Mouse (Mus musculus): ENCODE data around the gene Spag5.
"Not testable (repeated sequence)": the region's sequence is repeated elsewhere in the genome, so short reads cannot be mapped to it uniquely, and the experiment has no call there.

Spag5 gene

GRCm38 (mm10) chr11:78275596-78275995, 25.7 kb upstream of the Spag5 start:
- no peak overlapping the region for H3K4me3 ChIP-seq (replicated peaks; ENCODE audit: low read length)
- H3K4me1 ChIP-seq (replicated peaks; ENCODE audit: low read depth, low read length), result peaks cover 10% of the 10 kb centered on the region
- no peak for TF ChIP-seq CTCF (conservative IDR thresholded peaks at IDR 0.05; ENCODE audit: low read length)
- TF ChIP-seq NANOG (IDR thresholded peaks at IDR 0.05; ENCODE audit: borderline replicate concordance, low read length), result no peak
- no peak for TF ChIP-seq POU5F1 (IDR thresholded peaks at IDR 0.05; ENCODE audit: borderline replicate concordance, low read length)
- peaks cover 100% of the 10 kb centered on the region for H3K36me3 ChIP-seq (ENCODE audit: insufficient read depth, low read length)
- no peaks in the 10 kb centered on the region for H3K27me3 ChIP-seq (ENCODE audit: insufficient read depth, low read length)
- no peaks in the 10 kb centered on the region for H3K9me3 ChIP-seq (ENCODE audit: low read length)

- H3K36me3 ChIP-seq (ENCODE audit: insufficient read depth, low read length), result peaks cover 100% of the 10 kb centered on the region
- H3K4me1 ChIP-seq (replicated peaks; ENCODE audit: low read depth, low read length); H3K9me3 ChIP-seq (ENCODE audit: low read length); H3K4me3 ChIP-seq (replicated peaks; ENCODE audit: low read length); H3K27me3 ChIP-seq (ENCODE audit: insufficient read depth, low read length): not testable (repeated sequence)
- TF ChIP-seq CTCF (conservative IDR thresholded peaks at IDR 0.05; ENCODE audit: low read length), result peak; percentile 33
Observed at GRCm38 (mm10) chr11:78276169-78276568, 25.2 kb upstream of the Spag5 start.

- Histone ChIP-seq H3K36me3 (ENCODE audit: insufficient read depth, low read length) (peaks cover 100% of the 10 kb centered on the region), H3K9me3 (ENCODE audit: low read length) (no peaks in the 10 kb centered on the region), H3K4me3 (replicated peaks; ENCODE audit: low read length) (no peak overlapping the region), H3K27me3 (ENCODE audit: insufficient read depth, low read length) (no peaks in the 10 kb centered on the region), H3K4me1 (replicated peaks; ENCODE audit: low read depth, low read length) (no peaks in the 10 kb centered on the region)
- no peak for TF ChIP-seq CTCF (conservative IDR thresholded peaks at IDR 0.05; ENCODE audit: low read length)
- TF ChIP-seq NANOG (IDR thresholded peaks at IDR 0.05; ENCODE audit: borderline replicate concordance, low read length), result no peak
- TF ChIP-seq POU5F1 (IDR thresholded peaks at IDR 0.05; ENCODE audit: borderline replicate concordance, low read length), result no peak
Observed at GRCm38 (mm10) chr11:78278853-78279252, 22.5 kb upstream of the Spag5 start.

GRCm38 (mm10) chr11:78279586-78279985, 21.7 kb upstream of the Spag5 start:
- Histone ChIP-seq H3K36me3 (ENCODE audit: insufficient read depth, low read length) (peaks cover 100% of the 10 kb centered on the region), H3K27me3 (ENCODE audit: insufficient read depth, low read length) (no peaks in the 10 kb centered on the region), H3K4me1 (replicated peaks; ENCODE audit: low read depth, low read length) (no peaks in the 10 kb centered on the region), H3K4me3 (replicated peaks; ENCODE audit: low read length) (no peak overlapping the region), H3K9me3 (ENCODE audit: low read length) (no peaks in the 10 kb centered on the region)
- TF ChIP-seq POU5F1 (IDR thresholded peaks at IDR 0.05; ENCODE audit: borderline replicate concordance, low read length) (no peak), CTCF (conservative IDR thresholded peaks at IDR 0.05; ENCODE audit: low read length) (no peak), NANOG (IDR thresholded peaks at IDR 0.05; ENCODE audit: borderline replicate concordance, low read length) (no peak)

GRCm38 (mm10) chr11:78289146-78289763, 12.1 kb upstream of the Spag5 start:
- Histone ChIP-seq H3K36me3 (ENCODE audit: insufficient read depth, low read length) (peaks cover 95% of the 10 kb centered on the region), H3K27me3 (ENCODE audit: insufficient read depth, low read length) (no peaks in the 10 kb centered on the region), H3K4me1 (replicated peaks; ENCODE audit: low read depth, low read length) (no peaks in the 10 kb centered on the region), H3K4me3 (replicated peaks; ENCODE audit: low read length) (no peak overlapping the region), H3K9me3 (ENCODE audit: low read length) (no peaks in the 10 kb centered on the region)
- no peak for TF ChIP-seq NANOG (IDR thresholded peaks at IDR 0.05; ENCODE audit: borderline replicate concordance, low read length)
- no peak for TF ChIP-seq CTCF (conservative IDR thresholded peaks at IDR 0.05; ENCODE audit: low read length)
- TF ChIP-seq POU5F1 (IDR thresholded peaks at IDR 0.05; ENCODE audit: borderline replicate concordance, low read length), result no peak

GRCm38 (mm10) chr11:78290654-78291053, 10.7 kb upstream of the Spag5 start, which contains the start of gene BC030499:
Gene BC030499 (plus strand): TSS chr11:78290841.
- Histone ChIP-seq H3K4me3 (replicated peaks; ENCODE audit: low read length) (no peak within 1 kb of the TSS), H3K4me1 (replicated peaks; ENCODE audit: low read depth, low read length) (no peaks in the 10 kb centered on the region), H3K27me3 (ENCODE audit: insufficient read depth, low read length) (no peaks in the 10 kb centered on the region), H3K9me3 (ENCODE audit: low read length) (no peaks in the 10 kb centered on the region), H3K36me3 (ENCODE audit: insufficient read depth, low read length) (peaks cover 81% of the 10 kb centered on the region)
- no peak for TF ChIP-seq POU5F1 (IDR thresholded peaks at IDR 0.05; ENCODE audit: borderline replicate concordance, low read length)
- no peak for TF ChIP-seq CTCF (conservative IDR thresholded peaks at IDR 0.05; ENCODE audit: low read length)
- no peak for TF ChIP-seq NANOG (IDR thresholded peaks at IDR 0.05; ENCODE audit: borderline replicate concordance, low read length)

GRCm38 (mm10) chr11:78294585-78294984, 6.7 kb upstream of the Spag5 start:
- Histone ChIP-seq H3K4me3 (replicated peaks; ENCODE audit: low read length) (no peak overlapping the region), H3K9me3 (ENCODE audit: low read length) (no peaks in the 10 kb centered on the region), H3K36me3 (ENCODE audit: insufficient read depth, low read length) (peaks cover 41% of the 10 kb centered on the region), H3K27me3 (ENCODE audit: insufficient read depth, low read length) (no peaks in the 10 kb centered on the region), H3K4me1 (replicated peaks; ENCODE audit: low read depth, low read length) (no peaks in the 10 kb centered on the region)
- TF ChIP-seq NANOG (IDR thresholded peaks at IDR 0.05; ENCODE audit: borderline replicate concordance, low read length), result no peak
- TF ChIP-seq CTCF (conservative IDR thresholded peaks at IDR 0.05; ENCODE audit: low read length), result no peak
- no peak for TF ChIP-seq POU5F1 (IDR thresholded peaks at IDR 0.05; ENCODE audit: borderline replicate concordance, low read length)

- no peak for TF ChIP-seq CTCF (conservative IDR thresholded peaks at IDR 0.05; ENCODE audit: low read length)
- no peak for TF ChIP-seq NANOG (IDR thresholded peaks at IDR 0.05; ENCODE audit: borderline replicate concordance, low read length)
- TF ChIP-seq POU5F1 (IDR thresholded peaks at IDR 0.05; ENCODE audit: borderline replicate concordance, low read length), result no peak
- H3K9me3 ChIP-seq (ENCODE audit: low read length), result no peaks in the 10 kb centered on the region
- no peaks in the 10 kb centered on the region for H3K27me3 ChIP-seq (ENCODE audit: insufficient read depth, low read length)
- H3K4me3 ChIP-seq (replicated peaks; ENCODE audit: low read length), result peak overlapping the region; percentile 90
- peaks cover 29% of the 10 kb centered on the region for H3K36me3 ChIP-seq (ENCODE audit: insufficient read depth, low read length)
- H3K4me1 ChIP-seq (replicated peaks; ENCODE audit: low read depth, low read length), result peaks cover 33% of the 10 kb centered on the region
Observed at GRCm38 (mm10) chr11:78300917-78301316, 412 bp upstream of the Spag5 start.

- no peak overlapping the region for H3K4me3 ChIP-seq (replicated peaks; ENCODE audit: low read length)
- H3K4me1 ChIP-seq (replicated peaks; ENCODE audit: low read depth, low read length), result peaks cover 55% of the 10 kb centered on the region
- H3K27me3 ChIP-seq (ENCODE audit: insufficient read depth, low read length), result no peaks in the 10 kb centered on the region
- H3K36me3 ChIP-seq (ENCODE audit: insufficient read depth, low read length), result peaks cover 67% of the 10 kb centered on the region
- TF ChIP-seq NANOG (IDR thresholded peaks at IDR 0.05; ENCODE audit: borderline replicate concordance, low read length), result no peak
- TF ChIP-seq POU5F1 (IDR thresholded peaks at IDR 0.05; ENCODE audit: borderline replicate concordance, low read length), result no peak
- TF ChIP-seq CTCF (conservative IDR thresholded peaks at IDR 0.05; ENCODE audit: low read length), result no peak
- no peaks in the 10 kb centered on the region for H3K9me3 ChIP-seq (ENCODE audit: low read length)
Observed at GRCm38 (mm10) chr11:78305272-78305671, 3.9 kb downstream of the Spag5 start.

Data from E14TG2a.4 (cell line).